ENCODE assay signal across 11 mouse cellular contexts in the genomic region with DNA sequence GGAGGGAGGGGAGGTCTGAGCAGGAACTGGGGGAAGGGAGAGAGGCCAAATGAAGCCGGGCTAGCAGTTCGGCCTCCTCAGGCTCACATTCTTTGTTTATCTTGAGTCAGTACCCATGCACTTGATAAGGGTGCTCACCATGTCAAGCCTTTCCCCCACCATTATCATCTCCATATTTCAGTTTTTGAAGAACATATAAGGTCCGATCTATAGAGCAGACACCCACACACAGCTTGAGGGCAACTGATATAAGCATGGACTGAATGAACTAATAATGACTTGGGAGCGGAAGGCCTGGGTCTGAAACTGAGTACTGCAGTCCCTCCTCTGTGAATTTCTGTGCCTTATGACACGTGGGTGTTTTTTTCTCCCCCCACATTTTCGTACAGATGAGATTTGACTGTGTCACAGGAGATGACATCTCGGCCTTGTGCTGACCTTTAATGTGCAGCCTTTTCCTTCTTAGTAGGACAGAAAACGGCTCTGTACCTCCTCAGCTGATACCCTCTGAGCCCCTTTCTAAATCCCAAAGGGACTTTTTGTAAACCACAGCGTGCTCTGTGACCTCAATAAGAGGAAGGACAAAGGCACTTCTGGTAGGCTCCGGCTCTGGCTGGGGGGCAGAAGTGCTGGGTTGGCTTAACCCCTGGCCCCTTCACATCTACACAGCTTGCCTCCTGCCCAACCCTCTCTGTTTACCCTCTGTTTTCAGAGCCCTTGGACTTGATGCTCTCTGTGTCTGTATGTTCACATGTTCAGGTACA. TPM values are rescaled to one million over a fixed set of nuclear protein-coding genes. Genes with fewer than 3 reads are reported as not detected.
DNase-seq lines count a peak whose midpoint lies in the region; ATAC-seq and TF ChIP-seq lines count a peak whose summit lies in the region.
"Had no signal": no experiment of that assay in that cellular context is flagged by ENCODE, and none has a peak within 500 bp of the region (broad histone marks: within the 10 kb centered on the region; RNA-seq: fewer than 3 reads in every experiment).

No protein-coding gene starts in this region.

- intact Hi-C loops in left cerebral cortex, adult 2 months (cut with DNase I), result no loop called here

- peak overlapping the region; percentile 57 for H3K27ac ChIP-seq in heart, embryonic 13.5 days (replicated peaks)
- peak overlapping the region; percentile 94 for H3K27ac ChIP-seq in liver, embryonic 13.5 days
- H3K27ac ChIP-seq in left cerebral cortex, adult 2 months, result no peak overlapping the region
- H3K27ac ChIP-seq in kidney, embryonic 14.5 days (ENCODE audit: low read depth, low read length), result no peak overlapping the region
- H3K27ac ChIP-seq: hindbrain, embryonic 10.5 days; midbrain, embryonic 15.5 days had no signal

- WGBS in heart, embryonic 13.5 days, result 29% methylated on average over 10 of the region's 10 CpGs
- 11% methylated on average over 10 of the region's 10 CpGs for WGBS in liver, embryonic 13.5 days (ENCODE audit: insufficient replicate concordance)
- 43% methylated on average over 10 of the region's 10 CpGs for WGBS in kidney, embryonic 14.5 days

- peak; percentile 35; the same call in 1 of the 2 replicates for ATAC-seq in heart, embryonic 13.5 days (ENCODE audit: extremely low read depth, insufficient number of reproducible peaks, low FRiP score, low TSS enrichment)
- ATAC-seq in liver, embryonic 13.5 days (ENCODE audit: low read depth), result peak; percentile 88
- no peak for ATAC-seq in kidney, embryonic 14.5 days (ENCODE audit: low FRiP score, low TSS enrichment)
- ATAC-seq: midbrain, embryonic 15.5 days had no signal

- no peak for TF ChIP-seq CTCF in left cerebral cortex, adult 2 months (IDR thresholded peaks at IDR 0.05)

- H3K4me1 ChIP-seq in heart, embryonic 13.5 days, result peaks cover 83% of the 10 kb centered on the region
- H3K4me1 ChIP-seq in liver, embryonic 13.5 days (replicated peaks), result peaks cover 99% of the 10 kb centered on the region
- peaks cover 40% of the 10 kb centered on the region for H3K4me1 ChIP-seq in kidney, embryonic 14.5 days (ENCODE audit: control insufficient read depth, insufficient read depth, low read length)

- no peak overlapping the region for H3K4me3 ChIP-seq in heart, embryonic 13.5 days
- H3K4me3 ChIP-seq in liver, embryonic 13.5 days (replicated peaks), result peak overlapping the region; percentile 6; the same call in 1 of the 2 replicates
- H3K4me3 ChIP-seq in left cerebral cortex, adult 2 months, result no peak overlapping the region
- no peak overlapping the region for H3K4me3 ChIP-seq in kidney, embryonic 14.5 days (ENCODE audit: low read length)
- H3K4me3 ChIP-seq: hindbrain, embryonic 10.5 days; midbrain, embryonic 15.5 days had no signal

- H3K9ac ChIP-seq in heart, embryonic 13.5 days, result peak overlapping the region; percentile 33
- H3K9ac ChIP-seq in liver, embryonic 13.5 days, result peak overlapping the region; percentile 61
- no peak overlapping the region for H3K9ac ChIP-seq in kidney, embryonic 14.5 days (ENCODE audit: low read depth, low read length)
- H3K9ac ChIP-seq: midbrain, embryonic 15.5 days had no signal

- peak overlapping the region; percentile 53 for H3K4me2 ChIP-seq in heart, embryonic 13.5 days
- peak overlapping the region; percentile 55 for H3K4me2 ChIP-seq in liver, embryonic 13.5 days
- no peak overlapping the region for H3K4me2 ChIP-seq in kidney, embryonic 14.5 days (replicated peaks; ENCODE audit: low read depth, low read length)
- H3K4me2 ChIP-seq: midbrain, embryonic 15.5 days had no signal

- H3K27me3 ChIP-seq in heart, embryonic 13.5 days (replicated peaks), result peaks cover 3% of the 10 kb centered on the region; the same call in 1 of the 2 replicates
- H3K27me3 ChIP-seq in liver, embryonic 13.5 days, result no peaks in the 10 kb centered on the region
- no peaks in the 10 kb centered on the region for H3K27me3 ChIP-seq in kidney, embryonic 14.5 days (ENCODE audit: control insufficient read depth, insufficient read depth, low read length)
- H3K27me3 ChIP-seq: midbrain, embryonic 15.5 days had no signal

- H3K36me3 ChIP-seq in heart, embryonic 13.5 days, result no peaks in the 10 kb centered on the region
- H3K36me3 ChIP-seq in liver, embryonic 13.5 days, result no peaks in the 10 kb centered on the region
- H3K36me3 ChIP-seq in kidney, embryonic 14.5 days (ENCODE audit: control insufficient read depth, insufficient read depth, low read length), result no peaks in the 10 kb centered on the region
- H3K36me3 ChIP-seq: hindbrain, embryonic 10.5 days; midbrain, embryonic 15.5 days had no signal

- H3K9me3 ChIP-seq in heart, embryonic 13.5 days, result no peaks in the 10 kb centered on the region
- H3K9me3 ChIP-seq in liver, embryonic 13.5 days (replicated peaks), result no peaks in the 10 kb centered on the region
- no peaks in the 10 kb centered on the region for H3K9me3 ChIP-seq in kidney, embryonic 14.5 days (ENCODE audit: control insufficient read depth, low read length)
- H3K9me3 ChIP-seq: hindbrain, embryonic 10.5 days; midbrain, embryonic 15.5 days had no signal

- DNase-seq in heart, adult 18-20 months, result no peak
- DNase-seq in spleen, postnatal 36 days (ENCODE audit: low spot score in 2 of 2), result peak; percentile 55 to 58
- no peak for DNase-seq in spleen, postnatal 14 days (ENCODE audit: low spot score in 2 of 2)
- DNase-seq in liver, embryonic 13.5 days, result peak; percentile 26
- no peak for DNase-seq in left cerebral cortex, adult 2 months (ENCODE audit: extremely low spot score in 1 of 2, low spot score in 2 of 2)
- DNase-seq in thymus, postnatal 25 days, result no peak
- DNase-seq: cerebellum, postnatal 10 days had no signal

RNA-seq across cellular contexts. Expression of gene Chst11, which starts 6.6 kb away (rescaled TPM):
- 2.4 TPM in 2 replicates for polyA plus RNA-seq in heart, embryonic 13.5 days (2015; fragmentation: Nextera tagmentation; extraction: Ambion mirVana)
- total RNA-seq in heart, adult 18-20 months (2021), result 1 to 10 TPM; 2.5 to 3.2 TPM
- 1.2 and 1.3 TPM in 2 replicates for polyA plus RNA-seq in liver, embryonic 13.5 days (2015; fragmentation: Nextera tagmentation; extraction: Ambion mirVana)
- total RNA-seq in left cerebral cortex, adult 2 months (2021), result 10 to 100 TPM; 31.1 to 35.0 TPM
- 4.5 and 5.4 TPM in 2 replicates for polyA plus RNA-seq in kidney, embryonic 14.5 days (2014; fragmentation: Nextera tagmentation; extraction: Ambion mirVana)

Comparison
In these comparisons a context has a peak if more than half of its experiments do, and no peak if none do; other contexts are left out.
1. DNase-seq: peak in spleen, postnatal 36 days (2 of 2) and liver, embryonic 13.5 days (single experiment); none in heart, adult 18-20 months (0 of 2), spleen, postnatal 14 days (0 of 2), left cerebral cortex, adult 2 months (0 of 2) and thymus, postnatal 25 days (single experiment).
2. H3K27ac ChIP-seq: peak in heart, embryonic 13.5 days (single experiment) and liver, embryonic 13.5 days (single experiment); none in left cerebral cortex, adult 2 months (single experiment) and kidney, embryonic 14.5 days (single experiment).